Mouse (Mus musculus): ENCODE data around the gene Ampd3. TPM values are rescaled to one million over a fixed set of nuclear protein-coding genes. Genes with fewer than 3 reads are reported as not detected.

The Ampd3 gene
- 5.2 and 6.9 TPM in 2 replicates for polyA plus RNA-seq (2012; rRNA removed)

GRCm38 (mm10) chr7:110768001-110768400 is at the start of gene Ampd3:
TSS of gene Ampd3 (plus strand) at chr7:110768206.
- no peaks in the 10 kb centered on the region for H3K36me3 ChIP-seq (ENCODE audit: control insufficient read depth, insufficient read depth, low read length)
- peaks cover 21% of the 10 kb centered on the region; the same call in 1 of the 2 replicates for H3K4me1 ChIP-seq (ENCODE audit: control insufficient read depth, insufficient read depth, insufficient read length, low read length)
- H3K27ac ChIP-seq (ENCODE audit: insufficient read depth, low read depth, low read length), result peak within 1 kb of the TSS; percentile 54
- TF ChIP-seq POLR2A (IDR thresholded peaks at IDR 0.05; ENCODE audit: low read depth, low read length) (no peak), CTCF (IDR thresholded peaks at IDR 0.05; ENCODE audit: extremely low read depth, insufficient read length, insufficient replicate concordance, low read depth, low read length) (no peak)
- WGBS, result 14% methylated on average over 16 of the region's 16 CpGs
- H3K4me3 ChIP-seq (ENCODE audit: low read depth, low read length), result peak within 1 kb of the TSS; percentile 81
- H3K27me3 ChIP-seq (ENCODE audit: control insufficient read depth, insufficient read depth, low read length), result no peaks in the 10 kb centered on the region

- no peaks in the 10 kb centered on the region for H3K27me3 ChIP-seq (ENCODE audit: control insufficient read depth, insufficient read depth, low read length)
- H3K36me3 ChIP-seq (ENCODE audit: control insufficient read depth, insufficient read depth, low read length), result no peaks in the 10 kb centered on the region
- H3K27ac ChIP-seq (ENCODE audit: insufficient read depth, low read depth, low read length), result no peak overlapping the region
- H3K4me1 ChIP-seq (ENCODE audit: control insufficient read depth, insufficient read depth, insufficient read length, low read length), result no peaks in the 10 kb centered on the region
- 85% methylated on average over 6 of the region's 6 CpGs for WGBS
- H3K4me3 ChIP-seq (ENCODE audit: low read depth, low read length), result no peak overlapping the region
- TF ChIP-seq CTCF (IDR thresholded peaks at IDR 0.05; ENCODE audit: extremely low read depth, insufficient read length, insufficient replicate concordance, low read depth, low read length) (no peak), POLR2A (IDR thresholded peaks at IDR 0.05; ENCODE audit: low read depth, low read length) (no peak)
Observed at GRCm38 (mm10) chr7:110718505-110718904, 49.5 kb upstream of the Ampd3 start.

GRCm38 (mm10) chr7:110719857-110720256 is 48.1 kb upstream of the Ampd3 start:
- WGBS, result 59% methylated on average over 4 of the region's 4 CpGs

GRCm38 (mm10) chr7:110722183-110722582 is 45.8 kb upstream of the Ampd3 start:
- TF ChIP-seq POLR2A (IDR thresholded peaks at IDR 0.05; ENCODE audit: low read depth, low read length) (no peak), CTCF (IDR thresholded peaks at IDR 0.05; ENCODE audit: extremely low read depth, insufficient read length, insufficient replicate concordance, low read depth, low read length) (no peak)
- Histone ChIP-seq H3K36me3 (ENCODE audit: control insufficient read depth, insufficient read depth, low read length) (no peaks in the 10 kb centered on the region), H3K4me1 (ENCODE audit: control insufficient read depth, insufficient read depth, insufficient read length, low read length) (no peaks in the 10 kb centered on the region), H3K27ac (ENCODE audit: insufficient read depth, low read depth, low read length) (no peak overlapping the region), H3K4me3 (ENCODE audit: low read depth, low read length) (no peak overlapping the region), H3K27me3 (ENCODE audit: control insufficient read depth, insufficient read depth, low read length) (no peaks in the 10 kb centered on the region)
- 85% methylated on average over 4 of the region's 4 CpGs for WGBS

More at GRCm38 (mm10) chr7:110719857-110720256, 48.1 kb upstream of the Ampd3 start:
- Histone ChIP-seq H3K4me3 (ENCODE audit: low read depth, low read length) (no peak overlapping the region), H3K36me3 (ENCODE audit: control insufficient read depth, insufficient read depth, low read length) (no peaks in the 10 kb centered on the region), H3K27ac (ENCODE audit: insufficient read depth, low read depth, low read length) (no peak overlapping the region), H3K27me3 (ENCODE audit: control insufficient read depth, insufficient read depth, low read length) (no peaks in the 10 kb centered on the region), H3K4me1 (ENCODE audit: control insufficient read depth, insufficient read depth, insufficient read length, low read length) (no peaks in the 10 kb centered on the region)
- TF ChIP-seq POLR2A (IDR thresholded peaks at IDR 0.05; ENCODE audit: low read depth, low read length), result no peak
- TF ChIP-seq CTCF (IDR thresholded peaks at IDR 0.05; ENCODE audit: extremely low read depth, insufficient read length, insufficient replicate concordance, low read depth, low read length), result no peak

GRCm38 (mm10) chr7:110727049-110727448 is 41.0 kb upstream of the Ampd3 start:
- WGBS, result 29% methylated on average over 2 of the region's 2 CpGs
- H3K4me3 ChIP-seq (ENCODE audit: low read depth, low read length), result no peak overlapping the region
- no peaks in the 10 kb centered on the region for H3K27me3 ChIP-seq (ENCODE audit: control insufficient read depth, insufficient read depth, low read length)
- no peaks in the 10 kb centered on the region for H3K36me3 ChIP-seq (ENCODE audit: control insufficient read depth, insufficient read depth, low read length)
- no peaks in the 10 kb centered on the region for H3K4me1 ChIP-seq (ENCODE audit: control insufficient read depth, insufficient read depth, insufficient read length, low read length)
- TF ChIP-seq CTCF (IDR thresholded peaks at IDR 0.05; ENCODE audit: extremely low read depth, insufficient read length, insufficient replicate concordance, low read depth, low read length) (peak; percentile 60; the same call in 1 of the 2 replicates), POLR2A (IDR thresholded peaks at IDR 0.05; ENCODE audit: low read depth, low read length) (no peak)
- H3K27ac ChIP-seq (ENCODE audit: insufficient read depth, low read depth, low read length), result no peak overlapping the region

- TF ChIP-seq CTCF (IDR thresholded peaks at IDR 0.05; ENCODE audit: extremely low read depth, insufficient read length, insufficient replicate concordance, low read depth, low read length), result peak; percentile 29; the same call in 1 of the 2 replicates
- TF ChIP-seq POLR2A (IDR thresholded peaks at IDR 0.05; ENCODE audit: low read depth, low read length), result no peak
- no peaks in the 10 kb centered on the region for H3K27me3 ChIP-seq (ENCODE audit: control insufficient read depth, insufficient read depth, low read length)
- H3K36me3 ChIP-seq (ENCODE audit: control insufficient read depth, insufficient read depth, low read length), result no peaks in the 10 kb centered on the region
- H3K4me1 ChIP-seq (ENCODE audit: control insufficient read depth, insufficient read depth, insufficient read length, low read length), result no peaks in the 10 kb centered on the region
- no peak overlapping the region for H3K4me3 ChIP-seq (ENCODE audit: low read depth, low read length)
- no peak overlapping the region for H3K27ac ChIP-seq (ENCODE audit: insufficient read depth, low read depth, low read length)
- WGBS, result 33% methylated on average over 3 of the region's 3 CpGs
Observed at GRCm38 (mm10) chr7:110728876-110729275, 39.1 kb upstream of the Ampd3 start.

GRCm38 (mm10) chr7:110729295-110729694 is 38.7 kb upstream of the Ampd3 start:
- Histone ChIP-seq H3K27ac (ENCODE audit: insufficient read depth, low read depth, low read length) (no peak overlapping the region), H3K4me3 (ENCODE audit: low read depth, low read length) (no peak overlapping the region), H3K4me1 (ENCODE audit: control insufficient read depth, insufficient read depth, insufficient read length, low read length) (no peaks in the 10 kb centered on the region), H3K27me3 (ENCODE audit: control insufficient read depth, insufficient read depth, low read length) (no peaks in the 10 kb centered on the region), H3K36me3 (ENCODE audit: control insufficient read depth, insufficient read depth, low read length) (no peaks in the 10 kb centered on the region)
- TF ChIP-seq POLR2A (IDR thresholded peaks at IDR 0.05; ENCODE audit: low read depth, low read length) (no peak), CTCF (IDR thresholded peaks at IDR 0.05; ENCODE audit: extremely low read depth, insufficient read length, insufficient replicate concordance, low read depth, low read length) (no peak)
- WGBS, result 83% methylated on average over 6 of the region's 6 CpGs

Measured in small intestine, adult 2 months (tissue).